Mouse (Mus musculus) kidney, adult 8-10 months (tissue): ENCODE data around the gene Ugt3a1.

Experiments used
- DNase-seq, 2 experiments: peaks; one replicate each; pipeline ENCODE4 v3.0.0; 2022

Gene Ugt3a1

GRCm38 (mm10) chr15:9276838-9277295, at the start of gene Ugt3a1:
Gene Ugt3a1, plus strand, starts transcription at chr15:9276888.
- no peak for DNase-seq

GRCm38 (mm10) chr15:9230917-9231316, 45.8 kb upstream of the Ugt3a1 start:
- peak in 1 of 2 experiments; percentile 21 for DNase-seq

GRCm38 (mm10) chr15:9246345-9246744, 30.3 kb upstream of the Ugt3a1 start:
- DNase-seq: no peak

GRCm38 (mm10) chr15:9252891-9253290, 23.8 kb upstream of the Ugt3a1 start:
- DNase-seq: peak; percentile 28 to 61

- DNase-seq: no peak
Measured at GRCm38 (mm10) chr15:9260621-9261020, 16.1 kb upstream of the Ugt3a1 start.

- DNase-seq: no peak
Measured at GRCm38 (mm10) chr15:9271876-9272275, 4.8 kb upstream of the Ugt3a1 start.

- peak; percentile 33 to 59 for DNase-seq
Measured at GRCm38 (mm10) chr15:9279026-9279425, 2.3 kb downstream of the Ugt3a1 start.

- peak; percentile 31 to 63 for DNase-seq
Measured at GRCm38 (mm10) chr15:9279596-9279995, 2.9 kb downstream of the Ugt3a1 start.

- DNase-seq: peak; percentile 65 to 67
Measured at GRCm38 (mm10) chr15:9283165-9283564, 6.5 kb downstream of the Ugt3a1 start.

GRCm38 (mm10) chr15:9289660-9290059, 13.0 kb downstream of the Ugt3a1 start:
- DNase-seq: no peak

- no peak for DNase-seq
Measured at GRCm38 (mm10) chr15:9305978-9306692, 29.4 kb downstream of the Ugt3a1 start.

GRCm38 (mm10) chr15:9334596-9334995, 57.9 kb downstream of the Ugt3a1 start:
- peak; percentile 46 to 75 for DNase-seq

GRCm38 (mm10) chr15:9335341-9335740, 58.7 kb downstream of the Ugt3a1 start, which contains the start of gene Ugt3a2:
Gene Ugt3a2, plus strand, starts transcription at chr15:9335550.
- peak; percentile 37 to 61 for DNase-seq

GRCm38 (mm10) chr15:9336616-9337015, 59.9 kb downstream of the Ugt3a1 start:
- peak in 1 of 2 experiments; percentile 30 for DNase-seq

GRCm38 (mm10) chr15:9337021-9337420, 60.3 kb downstream of the Ugt3a1 start:
- DNase-seq: peak; percentile 15 to 38

GRCm38 (mm10) chr15:9348739-9349138, 72.1 kb downstream of the Ugt3a1 start:
- no peak for DNase-seq

- no peak for DNase-seq
Measured at GRCm38 (mm10) chr15:9362801-9363200, 86.1 kb downstream of the Ugt3a1 start.
